Mouse (Mus musculus) embryonic facial prominence, embryonic 12.5 days (tissue): ENCODE results near the gene Il2ra. TPM values are rescaled to one million over a fixed set of nuclear protein-coding genes. Genes with fewer than 3 reads are reported as not detected.
"Not testable (repeated sequence)": the region's sequence is repeated elsewhere in the genome, so short reads cannot be mapped to it uniquely, and the experiment has no call there.

Experiments
- ATAC-seq: fragments of 200-750 bp; cut with Nextera tagmentation; 2 replicates; pipeline ENCODE4 v1.8.0; 2017; ENCODE audit not compliant: insufficient number of reproducible peaks, insufficient read depth, low FRiP score, low TSS enrichment
- H3K27ac ChIP-seq: fragments of 300-500 bp; sonication (generic); 2 replicates; pipeline ENCODE4 v1.5.1; 2016; ENCODE audit warnings: mild to moderate bottlenecking
- H3K27me3 ChIP-seq: fragments of 300-500 bp; sonication (generic); 2 replicates; pipeline ENCODE4 v1.6.1; 2016; ENCODE audit warnings: mild to moderate bottlenecking, moderate library complexity
- H3K36me3 ChIP-seq: fragments of 300-500 bp; sonication (generic); 2 replicates; pipeline ENCODE4 v1.6.1; 2016; ENCODE audit warnings: mild to moderate bottlenecking
- H3K4me1 ChIP-seq: fragments of 300-500 bp; sonication (generic); 2 replicates; pipeline ENCODE4 v1.6.1; 2016
- H3K4me2 ChIP-seq: fragments of 300-500 bp; sonication (generic); replicated peaks from 2 replicates; pipeline ENCODE4 v1.6.1; 2016; ENCODE audit warnings: mild to moderate bottlenecking, moderate library complexity
- H3K4me3 ChIP-seq: fragments of 300-500 bp; sonication (generic); 2 replicates; pipeline ENCODE4 v1.5.1; 2016; ENCODE audit warnings: mild to moderate bottlenecking
- H3K9ac ChIP-seq: fragments of 300-500 bp; sonication (generic); 2 replicates; pipeline ENCODE4 v1.6.1; 2016; ENCODE audit warnings: mild to moderate bottlenecking, moderate library complexity
- H3K9me3 ChIP-seq: fragments of 300-500 bp; sonication (generic); 2 replicates; pipeline ENCODE4 v1.6.1; 2016; ENCODE audit warnings: mild to moderate bottlenecking, moderate library complexity
- WGBS: fragments of 180-500 bp; shearing (Covaris S2); methylation state at CpG from one replicate; pipeline ENCODE4 v1.1.7; 2016; 5-methylcytosine and 5-hydroxymethylcytosine counted together
- polyA plus RNA-seq: library from polyadenylated mRNA; unstranded; fragments of >200 nt; fragmentation: Nextera tagmentation; extraction: Ambion mirVana; gene quantifications from 2 replicates; pipeline ENCODE4 v1.2.1, GENCODE M21; 2016

Gene Il2ra
- polyA plus RNA-seq, result not detected in 2 replicates

DNA sequence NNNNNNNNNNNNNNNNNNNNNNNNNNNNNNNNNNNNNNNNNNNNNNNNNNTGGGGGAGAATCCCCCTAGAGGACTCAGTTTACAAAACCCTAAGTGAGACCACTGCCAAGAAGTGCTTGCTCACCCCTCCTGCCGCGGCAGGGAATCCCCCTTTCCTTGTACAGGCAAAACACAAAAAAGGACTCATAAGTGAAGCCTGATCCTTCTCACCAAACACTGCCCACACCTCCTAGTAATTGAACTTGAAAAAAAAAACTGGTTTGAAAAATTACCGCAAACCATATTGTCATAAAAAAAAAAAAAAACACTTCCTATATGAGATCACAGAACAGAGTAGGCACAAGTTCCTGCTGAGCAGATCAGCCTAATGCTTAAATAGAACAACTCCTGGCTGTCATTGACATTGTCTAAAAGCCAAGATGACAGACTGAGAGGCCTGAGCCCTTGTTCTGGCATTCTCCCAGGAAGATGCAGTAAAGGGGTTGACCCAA lies at the start of gene Il2ra:
Il2ra (plus strand) TSS at position 357 of the 491 bp plus-strand sequence.
- no peak within 1 kb of the TSS for H3K9ac ChIP-seq
- H3K9me3 ChIP-seq, result no peaks in the 10 kb centered on the region
- no peaks in the 10 kb centered on the region for H3K4me1 ChIP-seq
- H3K4me2 ChIP-seq, result no peak within 1 kb of the TSS
- H3K27me3 ChIP-seq, result no peaks in the 10 kb centered on the region
- no peak for ATAC-seq
- 87% methylated on average over 3 of the region's 3 CpGs for WGBS
- H3K36me3 ChIP-seq, result no peaks in the 10 kb centered on the region
- H3K4me3 ChIP-seq, result no peak within 1 kb of the TSS
- no peak within 1 kb of the TSS for H3K27ac ChIP-seq

DNA sequence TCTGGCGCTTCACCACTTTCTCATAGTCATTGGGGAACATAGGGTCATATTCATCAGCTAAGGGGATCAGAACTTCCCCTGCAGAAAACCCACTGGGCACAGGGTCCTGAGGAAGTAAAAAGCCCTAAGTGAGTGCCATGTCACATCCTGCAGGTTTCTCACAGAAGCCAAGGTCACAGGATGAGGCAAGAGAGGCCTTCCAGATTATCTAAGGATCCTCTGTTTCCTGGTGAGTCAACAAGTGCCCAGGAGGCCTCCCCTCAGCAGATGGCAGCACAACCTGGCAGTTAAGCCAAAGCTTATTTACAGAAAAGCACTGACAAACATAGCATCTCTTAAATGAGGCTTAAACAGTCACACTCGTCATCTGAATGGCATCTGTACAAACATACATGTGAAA lies 45.9 kb upstream of the Il2ra start:
- no peaks in the 10 kb centered on the region for H3K9me3 ChIP-seq
- no peak for ATAC-seq
- no peak overlapping the region for H3K4me2 ChIP-seq
- 86% methylated on average over 2 of the region's 2 CpGs for WGBS
- H3K4me3 ChIP-seq, result no peak overlapping the region
- peaks cover 2% of the 10 kb centered on the region for H3K4me1 ChIP-seq
- no peaks in the 10 kb centered on the region for H3K27me3 ChIP-seq
- H3K9ac ChIP-seq, result no peak overlapping the region
- H3K27ac ChIP-seq, result no peak overlapping the region
- H3K36me3 ChIP-seq, result peaks cover 77% of the 10 kb centered on the region

DNA sequence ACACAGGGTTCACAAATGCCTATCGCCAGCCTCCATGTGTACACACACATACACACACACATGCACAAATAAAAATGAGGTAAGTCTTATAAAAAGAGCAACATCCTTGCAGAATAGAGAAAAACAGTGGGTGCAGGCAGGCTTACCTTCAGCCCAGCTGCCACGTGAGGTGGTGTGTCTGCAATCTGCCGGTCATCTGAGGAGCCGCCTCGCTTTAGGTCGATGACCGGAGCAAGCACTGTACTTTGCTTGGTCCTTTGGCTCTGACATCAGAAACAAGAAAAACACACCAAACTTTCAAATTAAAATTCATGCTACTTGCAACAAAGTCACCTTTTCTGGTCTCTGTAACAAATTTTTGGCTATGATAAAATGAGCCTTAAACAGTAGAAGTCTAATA lies 44.7 kb upstream of the Il2ra start:
- H3K4me2 ChIP-seq, result no peak overlapping the region
- H3K9ac ChIP-seq, result no peak overlapping the region
- WGBS, result 95% methylated on average over 7 of the region's 7 CpGs
- H3K27ac ChIP-seq, result no peak overlapping the region
- peaks cover 7% of the 10 kb centered on the region for H3K4me1 ChIP-seq
- no peak for ATAC-seq
- H3K4me3 ChIP-seq, result no peak overlapping the region
- H3K27me3 ChIP-seq, result no peaks in the 10 kb centered on the region
- H3K36me3 ChIP-seq, result peaks cover 65% of the 10 kb centered on the region
- no peaks in the 10 kb centered on the region for H3K9me3 ChIP-seq

DNA sequence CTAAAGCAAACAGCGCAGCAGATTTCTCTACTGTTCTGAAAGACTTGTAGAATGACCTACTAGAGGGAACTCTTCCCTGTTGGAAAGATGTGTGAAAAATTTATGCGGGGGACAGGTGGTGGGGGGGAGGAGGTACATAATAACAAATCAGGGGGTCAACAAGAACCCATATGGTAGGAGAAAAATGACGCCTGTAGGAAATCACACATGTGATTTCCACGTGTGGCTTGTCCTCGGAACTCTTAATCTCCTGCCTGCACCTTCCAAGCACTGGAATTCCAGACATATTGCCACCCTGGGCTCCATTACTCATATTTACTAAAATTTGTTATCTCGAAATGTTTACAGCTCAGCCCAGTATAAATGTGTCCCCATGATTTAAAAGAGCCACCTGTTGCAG lies 40.8 kb upstream of the Il2ra start:
- H3K4me3 ChIP-seq, result peak overlapping the region; percentile 95
- H3K9me3 ChIP-seq, result no peaks in the 10 kb centered on the region
- H3K36me3 ChIP-seq, result peaks cover 34% of the 10 kb centered on the region
- H3K4me1 ChIP-seq, result peaks cover 7% of the 10 kb centered on the region
- no peaks in the 10 kb centered on the region for H3K27me3 ChIP-seq
- H3K4me2 ChIP-seq, result peak overlapping the region; percentile 91
- H3K27ac ChIP-seq, result no peak overlapping the region
- 74% methylated on average over 6 of the region's 6 CpGs for WGBS
- ATAC-seq, result no peak
- peak overlapping the region; percentile 99 for H3K9ac ChIP-seq

DNA sequence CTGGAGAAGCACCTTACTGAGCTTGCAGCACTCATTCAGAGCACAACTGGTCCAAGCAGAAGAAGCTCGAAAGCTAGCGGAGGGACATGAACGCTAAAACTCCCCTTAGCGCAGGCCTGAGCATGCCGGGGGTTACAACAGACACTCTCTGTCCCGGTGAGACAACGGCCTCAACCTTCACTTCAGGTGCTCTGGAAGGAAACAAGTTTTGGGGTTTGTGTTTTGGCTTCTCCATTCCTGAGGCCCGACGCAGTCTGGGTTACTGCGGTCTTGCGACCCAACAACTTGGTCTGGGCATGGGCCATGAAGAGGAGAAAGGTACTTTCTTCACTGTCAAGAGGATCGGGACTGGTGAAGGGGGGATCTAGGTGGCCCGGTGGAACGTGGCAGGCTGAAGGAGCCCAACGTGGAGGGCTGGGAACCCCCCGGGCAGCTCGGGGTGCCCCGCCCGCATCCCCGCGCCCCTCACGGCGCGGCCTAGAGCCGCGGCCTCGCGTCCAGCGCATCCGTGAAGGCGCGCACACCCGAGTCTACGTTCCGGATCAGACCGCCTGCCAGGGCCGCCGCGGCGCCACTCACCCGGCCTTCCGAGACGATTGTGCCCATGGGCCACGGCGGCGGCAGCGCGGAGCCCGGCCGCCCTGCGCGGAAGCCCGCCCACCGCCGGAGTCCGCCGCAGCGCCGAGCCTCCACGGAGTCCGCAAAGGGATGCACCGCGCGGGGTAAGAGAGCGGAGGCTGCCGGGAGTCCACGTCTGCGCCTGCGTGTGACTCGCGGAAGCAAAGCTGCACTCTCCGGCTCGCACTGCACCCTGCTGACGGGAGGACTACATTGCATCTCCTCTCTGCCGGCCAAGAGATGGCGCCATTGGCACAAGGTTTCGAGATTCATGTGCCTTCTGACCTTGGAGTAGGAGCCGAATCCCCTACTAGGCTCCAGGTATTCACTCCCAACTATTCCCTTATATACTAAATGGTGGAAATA lies 39.8 kb upstream of the Il2ra start:
- H3K9ac ChIP-seq, result peak overlapping the region; percentile 99
- H3K9me3 ChIP-seq, result no peaks in the 10 kb centered on the region
- H3K27ac ChIP-seq, result peak overlapping the region; percentile 70; the same call in 1 of the 2 replicates
- H3K4me2 ChIP-seq, result peak overlapping the region; percentile 91
- under 1% methylated on average over 78 of the region's 78 CpGs for WGBS
- H3K4me1 ChIP-seq, result peaks cover 7% of the 10 kb centered on the region
- no peaks in the 10 kb centered on the region for H3K27me3 ChIP-seq
- H3K36me3 ChIP-seq, result peaks cover 24% of the 10 kb centered on the region
- peak overlapping the region; percentile 95 for H3K4me3 ChIP-seq
- ATAC-seq, result peak; percentile 97

DNA sequence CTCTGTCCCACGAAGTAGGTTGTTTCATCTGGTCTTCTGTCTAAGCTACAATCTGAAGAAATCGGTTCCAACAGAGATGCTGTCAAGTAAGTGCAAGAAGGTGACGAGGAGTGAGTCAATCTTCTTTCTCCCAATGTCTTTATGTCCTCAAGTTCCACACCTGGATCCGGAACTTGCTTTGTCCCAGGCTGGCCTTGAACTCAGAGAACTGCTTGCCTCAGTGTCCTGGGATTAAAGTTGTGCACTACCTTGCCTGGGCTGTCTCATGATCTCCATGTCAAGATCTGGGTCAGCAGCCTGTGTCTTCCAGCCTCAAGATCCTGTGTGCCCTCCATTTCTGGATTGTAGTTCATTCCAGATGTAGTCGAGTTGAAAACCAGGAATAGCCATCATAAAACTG lies 38.6 kb upstream of the Il2ra start, which contains the start of gene Rbm17:
Rbm17 (minus strand) TSS at position 101 of the 400 bp plus-strand sequence.
- H3K4me2 ChIP-seq, result peak within 1 kb of the TSS; percentile 91; the same call in 1 of the 2 replicates
- WGBS, result 85% methylated on average over 5 of the region's 5 CpGs

DNA sequence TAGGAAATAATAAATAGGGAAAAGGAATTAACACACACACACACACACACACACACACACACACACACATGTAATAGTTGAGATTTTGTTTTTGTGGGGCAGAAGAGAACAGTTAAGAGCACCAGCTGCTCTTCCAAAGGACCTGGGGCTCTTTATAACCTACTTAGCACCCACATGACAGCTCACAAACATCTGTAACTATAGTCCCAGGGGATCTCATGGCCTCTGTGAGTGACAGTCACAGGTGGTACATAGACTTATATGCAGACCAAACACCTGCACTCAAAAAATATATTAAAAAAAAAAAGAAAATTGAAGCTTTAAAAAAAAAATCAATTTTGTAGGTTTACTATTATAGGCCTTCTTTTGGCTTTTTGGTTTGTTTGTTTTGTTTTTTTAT lies 37.7 kb upstream of the Il2ra start:
- Histone ChIP-seq H3K9me3 (no peaks in the 10 kb centered on the region), H3K27ac (no peak overlapping the region), H3K4me1 (peaks cover 7% of the 10 kb centered on the region), H3K4me2 (no peak overlapping the region), H3K9ac (no peak overlapping the region), H3K36me3 (peaks cover 9% of the 10 kb centered on the region), H3K27me3 (no peaks in the 10 kb centered on the region), H3K4me3 (no peak overlapping the region)
- ATAC-seq, result no peak

More for the DNA sequence above, 38.6 kb upstream of the Il2ra start, which contains the start of gene Rbm17:
- peaks cover 15% of the 10 kb centered on the region for H3K36me3 ChIP-seq
- ATAC-seq, result no peak
- peaks cover 7% of the 10 kb centered on the region for H3K4me1 ChIP-seq
- no peaks in the 10 kb centered on the region for H3K27me3 ChIP-seq
- H3K9me3 ChIP-seq, result no peaks in the 10 kb centered on the region
- H3K4me3 ChIP-seq, result peak within 1 kb of the TSS; percentile 95
- H3K9ac ChIP-seq, result peak within 1 kb of the TSS; percentile 99
- H3K27ac ChIP-seq, result peak within 1 kb of the TSS; percentile 70; the same call in 1 of the 2 replicates

DNA sequence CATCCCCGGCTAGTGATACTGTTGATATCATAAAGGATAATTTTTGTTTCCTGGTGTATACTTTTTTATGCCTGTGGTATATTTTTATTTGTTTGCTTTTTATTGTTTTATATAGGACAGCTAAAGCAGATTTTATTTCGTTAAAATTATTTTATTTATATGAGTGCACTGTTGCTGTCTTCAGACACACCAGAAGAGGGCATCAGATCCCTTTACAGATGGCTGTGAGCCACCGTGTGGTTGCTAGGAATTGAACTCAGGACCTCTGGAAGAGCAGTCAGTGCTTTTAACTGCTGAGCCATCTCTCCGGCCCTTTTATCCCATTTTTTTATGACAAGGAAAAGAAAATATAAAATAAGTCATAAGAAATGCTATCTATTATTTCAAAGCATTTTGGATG lies 35.9 kb upstream of the Il2ra start:
- H3K9me3 ChIP-seq, ATAC-seq, H3K36me3 ChIP-seq, H3K9ac ChIP-seq, H3K4me3 ChIP-seq, H3K27me3 ChIP-seq, H3K4me1 ChIP-seq, H3K27ac ChIP-seq, H3K4me2 ChIP-seq: not testable (repeated sequence)
- 73% methylated on average over 4 of the region's 4 CpGs for WGBS

DNA sequence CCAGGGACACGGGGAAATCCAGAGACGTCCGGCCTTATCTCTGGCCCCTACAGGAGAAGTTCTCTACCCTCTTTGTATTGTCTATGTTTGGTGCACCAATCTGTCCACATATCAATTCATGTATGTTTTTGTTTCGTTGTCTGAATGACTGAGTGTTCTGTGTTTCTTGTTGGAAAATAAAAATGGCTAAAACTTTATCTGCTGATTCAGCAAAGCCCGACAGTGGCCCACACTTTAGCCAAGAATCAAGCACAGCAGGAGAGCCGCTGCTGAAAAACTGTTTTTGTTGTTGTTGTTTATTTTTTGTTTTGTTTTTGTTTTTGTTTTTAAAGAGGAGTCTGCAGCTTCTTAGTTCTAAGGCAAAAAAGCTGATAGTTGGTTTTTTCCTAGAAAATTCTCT lies 29.7 kb upstream of the Il2ra start:
- H3K27ac ChIP-seq, H3K36me3 ChIP-seq, H3K27me3 ChIP-seq, H3K4me3 ChIP-seq, H3K9me3 ChIP-seq, H3K4me1 ChIP-seq, H3K4me2 ChIP-seq, H3K9ac ChIP-seq, ATAC-seq: not testable (repeated sequence)
- WGBS, result 85% methylated on average over 6 of the region's 6 CpGs

DNA sequence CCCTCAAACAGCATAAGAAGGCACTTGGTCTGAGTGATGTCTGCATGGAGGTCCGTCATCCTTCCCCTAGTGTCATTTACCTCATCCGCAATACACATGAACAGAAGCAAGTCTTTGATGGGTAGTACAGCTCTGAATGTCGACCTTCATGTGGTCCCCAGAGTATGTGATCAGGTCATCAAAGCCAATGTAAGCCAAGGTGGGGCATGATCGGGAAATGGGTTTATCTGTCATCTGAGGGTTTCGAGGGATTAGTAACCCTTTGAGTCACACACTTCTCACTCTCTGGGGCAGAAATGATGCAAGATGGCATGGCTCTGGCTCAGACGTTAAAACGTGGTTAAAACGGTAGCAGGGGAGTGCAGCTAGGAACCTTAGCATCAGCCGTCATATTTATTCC lies 25.8 kb upstream of the Il2ra start:
- no peak overlapping the region for H3K27ac ChIP-seq
- no peak overlapping the region for H3K4me3 ChIP-seq
- no peaks in the 10 kb centered on the region for H3K36me3 ChIP-seq
- H3K4me2 ChIP-seq, result no peak overlapping the region
- no peak for ATAC-seq
- no peaks in the 10 kb centered on the region for H3K27me3 ChIP-seq
- no peaks in the 10 kb centered on the region for H3K9me3 ChIP-seq
- no peak overlapping the region for H3K9ac ChIP-seq
- no peaks in the 10 kb centered on the region for H3K4me1 ChIP-seq
- WGBS, result 91% methylated on average over 9 of the region's 9 CpGs

DNA sequence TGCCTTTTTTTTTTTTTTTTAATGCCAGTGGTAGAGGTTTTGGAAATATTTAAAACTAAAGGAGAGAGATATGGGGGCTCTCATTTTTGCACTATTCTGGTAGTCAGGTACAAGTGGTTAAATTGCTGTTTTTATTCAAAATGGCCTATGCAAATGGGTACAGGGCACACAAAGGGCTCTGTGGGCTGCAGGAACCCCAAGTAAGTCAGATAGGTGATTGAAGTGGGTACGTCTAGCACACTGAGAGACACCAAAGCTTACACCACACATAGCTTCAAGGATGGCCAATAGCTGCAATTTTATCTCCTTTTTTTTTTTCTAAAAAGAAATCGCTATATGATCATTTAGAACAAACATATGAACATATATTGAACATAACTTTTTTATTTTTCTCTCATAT lies 23.0 kb upstream of the Il2ra start:
- Histone ChIP-seq H3K4me3 (no peak overlapping the region), H3K27ac (no peak overlapping the region), H3K9ac (no peak overlapping the region), H3K36me3 (no peaks in the 10 kb centered on the region), H3K27me3 (no peaks in the 10 kb centered on the region), H3K4me1 (no peaks in the 10 kb centered on the region), H3K9me3 (no peaks in the 10 kb centered on the region), H3K4me2 (no peak overlapping the region)
- 85% methylated on average over 2 of the region's 2 CpGs for WGBS
- ATAC-seq, result no peak

DNA sequence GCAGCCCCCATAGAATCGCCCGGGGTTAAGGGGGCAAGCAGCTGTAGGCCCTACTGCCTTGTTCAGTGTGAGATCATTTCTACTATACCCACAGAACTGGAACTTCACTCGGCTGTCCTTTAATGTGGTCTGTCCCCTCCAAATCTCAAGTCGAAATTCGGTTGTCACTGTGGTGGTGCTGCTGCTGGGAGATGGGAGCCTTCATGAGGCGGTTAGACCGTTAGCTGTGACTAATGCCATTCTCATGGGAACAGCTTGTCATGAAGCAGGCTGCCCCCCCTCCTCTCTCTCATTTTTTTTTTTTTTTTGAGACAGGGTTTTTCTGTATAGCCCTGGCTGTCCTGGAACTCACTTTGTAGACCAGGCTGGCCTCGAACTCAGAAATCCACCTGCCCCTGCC lies 19.4 kb upstream of the Il2ra start:
- Histone ChIP-seq H3K4me1 (no peaks in the 10 kb centered on the region), H3K9me3 (no peaks in the 10 kb centered on the region), H3K4me3 (no peak overlapping the region), H3K36me3 (no peaks in the 10 kb centered on the region), H3K4me2 (no peak overlapping the region), H3K9ac (no peak overlapping the region), H3K27me3 (no peaks in the 10 kb centered on the region), H3K27ac (no peak overlapping the region)
- WGBS, result 86% methylated on average over 8 of the region's 8 CpGs
- ATAC-seq, result no peak
